Mouse (Mus musculus): ENCODE data around the gene Pofut1. TPM values are rescaled to one million over a fixed set of nuclear protein-coding genes. Genes with fewer than 3 reads are reported as not detected.
"Not testable (repeated sequence)": the region's sequence is repeated elsewhere in the genome, so short reads cannot be mapped to it uniquely, and the experiment has no call there.

The Pofut1 gene
- polyA plus RNA-seq, 2 experiments = 12.1 to 41.7 TPM

DNA sequence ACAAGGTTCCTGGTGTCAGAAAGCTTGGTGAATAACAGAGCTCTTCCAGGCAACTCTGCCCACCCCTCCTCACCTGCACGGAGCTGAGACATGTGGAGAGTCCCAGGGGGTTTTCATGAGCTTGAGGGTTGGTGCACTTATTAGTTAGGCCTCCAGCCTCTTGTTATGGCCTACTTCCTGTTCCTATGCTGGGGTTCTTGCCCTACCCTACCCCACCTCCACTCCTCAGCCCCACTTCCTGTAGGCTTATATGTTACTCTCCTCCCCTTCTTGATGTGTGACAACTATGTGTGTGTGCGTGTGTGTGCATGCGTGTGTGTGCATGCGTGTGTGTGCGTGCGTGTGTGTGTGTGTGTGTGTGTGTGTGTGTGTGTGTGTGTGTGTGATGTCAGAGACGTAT, 21.7 kb downstream of the Pofut1 start:
- WGBS = 85% methylated on average over 7 of the region's 7 CpGs
- DNase-seq (ENCODE audit: low spot score) (no peak), ATAC-seq (ENCODE audit: low FRiP score, low read depth) (no peak)
- no peaks in the 10 kb centered on the region for H3K4me1 ChIP-seq (ENCODE audit: control insufficient read depth, insufficient read depth, low read length)
- no peak overlapping the region for H3K4me2 ChIP-seq (replicated peaks; ENCODE audit: low read depth, low read length, severe bottlenecking)
- H3K9ac ChIP-seq (ENCODE audit: low read depth, low read length, severe bottlenecking) = no peak overlapping the region
- no peak overlapping the region for H3K4me3 ChIP-seq (replicated peaks; ENCODE audit: low read length)
- no peak for TF ChIP-seq POLR2A (IDR thresholded peaks at IDR 0.05; ENCODE audit: borderline replicate concordance, extremely low read depth, insufficient read depth, insufficient read length)
- peaks cover 77% of the 10 kb centered on the region for H3K36me3 ChIP-seq (ENCODE audit: control insufficient read depth, insufficient read depth, low read length)
- H3K27me3 ChIP-seq (ENCODE audit: control insufficient read depth, insufficient read depth, low read length) = no peaks in the 10 kb centered on the region
- no peak overlapping the region for H3K27ac ChIP-seq (replicated peaks; ENCODE audit: low read depth, low read length)
- H3K9me3 ChIP-seq (ENCODE audit: control insufficient read depth, low read length) = no peaks in the 10 kb centered on the region

DNA sequence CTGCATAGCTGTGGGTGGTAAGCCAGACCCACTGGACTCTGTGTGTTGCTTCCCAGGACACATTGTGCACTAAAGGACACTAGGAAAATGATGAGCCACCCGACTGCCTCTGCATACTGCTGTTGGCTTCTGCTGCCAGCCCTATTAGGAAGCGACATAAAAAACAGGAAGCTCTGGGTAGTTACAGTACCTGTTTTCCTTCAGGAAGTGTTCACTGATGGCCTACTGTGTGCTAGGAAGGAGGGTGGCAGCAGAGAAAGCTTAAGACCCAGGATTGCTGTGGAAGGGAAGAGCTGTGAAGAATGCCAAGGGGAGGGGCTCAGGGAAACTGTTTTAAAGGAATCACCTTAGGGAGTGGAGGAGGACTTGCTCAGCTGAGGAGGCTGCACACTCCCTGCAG, 26.0 kb downstream of the Pofut1 start:
- Histone ChIP-seq H3K27me3 (ENCODE audit: control insufficient read depth, insufficient read depth, low read length) (no peaks in the 10 kb centered on the region), H3K27ac (replicated peaks; ENCODE audit: low read depth, low read length) (no peak overlapping the region), H3K4me2 (replicated peaks; ENCODE audit: low read depth, low read length, severe bottlenecking) (no peak overlapping the region), H3K9ac (ENCODE audit: low read depth, low read length, severe bottlenecking) (no peak overlapping the region), H3K4me3 (replicated peaks; ENCODE audit: low read length) (no peak overlapping the region), H3K9me3 (ENCODE audit: control insufficient read depth, low read length) (no peaks in the 10 kb centered on the region), H3K4me1 (ENCODE audit: control insufficient read depth, insufficient read depth, low read length) (no peaks in the 10 kb centered on the region), H3K36me3 (ENCODE audit: control insufficient read depth, insufficient read depth, low read length) (peaks cover 50% of the 10 kb centered on the region)
- DNase-seq (ENCODE audit: low spot score) = no peak
- ATAC-seq (ENCODE audit: low FRiP score, low read depth) = no peak
- no peak for TF ChIP-seq POLR2A (IDR thresholded peaks at IDR 0.05; ENCODE audit: borderline replicate concordance, extremely low read depth, insufficient read depth, insufficient read length)
- 83% methylated on average over 2 of the region's 2 CpGs for WGBS

DNA sequence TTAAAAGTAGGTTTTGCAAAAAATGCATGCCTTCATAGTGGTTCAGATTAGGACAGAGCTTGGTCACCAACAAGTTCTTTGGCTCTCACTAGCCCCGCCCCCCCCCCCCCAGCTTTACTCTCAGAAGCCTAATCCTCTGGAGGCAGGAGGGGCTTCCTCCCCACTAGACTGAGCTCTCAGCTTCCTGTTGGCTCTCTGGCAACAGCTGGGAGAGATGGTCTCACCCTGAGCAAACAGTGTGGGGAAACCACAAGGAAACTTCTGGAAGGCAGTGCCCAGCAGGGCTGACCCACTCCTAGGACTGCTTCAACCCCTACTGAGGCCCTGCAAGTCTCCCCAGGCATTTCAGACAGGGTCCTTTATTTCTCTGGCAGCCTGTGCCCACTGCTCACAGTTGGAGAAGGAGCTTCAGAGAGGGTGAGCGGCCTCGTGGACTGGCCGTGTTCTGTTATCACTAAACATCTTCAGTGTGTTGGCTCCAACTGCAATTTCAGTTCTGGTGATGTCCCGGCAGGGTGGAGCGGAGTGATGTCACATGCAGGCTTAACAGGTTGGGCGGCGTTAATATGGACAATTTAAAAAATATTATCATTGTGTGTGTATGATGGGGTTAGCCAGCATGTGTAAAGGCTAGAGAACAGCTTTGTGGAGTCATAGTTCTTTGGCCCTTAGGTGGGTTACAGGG, 29.0 kb downstream of the Pofut1 start:
- 74% methylated on average over 8 of the region's 8 CpGs for WGBS
- not testable (repeated sequence) for H3K4me3 ChIP-seq (replicated peaks; ENCODE audit: low read length); DNase-seq (ENCODE audit: low spot score); H3K4me1 ChIP-seq (ENCODE audit: control insufficient read depth, insufficient read depth, low read length); H3K4me2 ChIP-seq (replicated peaks; ENCODE audit: low read depth, low read length, severe bottlenecking); H3K9ac ChIP-seq (ENCODE audit: low read depth, low read length, severe bottlenecking); H3K9me3 ChIP-seq (ENCODE audit: control insufficient read depth, low read length); H3K27ac ChIP-seq (replicated peaks; ENCODE audit: low read depth, low read length); H3K27me3 ChIP-seq (ENCODE audit: control insufficient read depth, insufficient read depth, low read length); ATAC-seq (ENCODE audit: low FRiP score, low read depth)
- peaks cover 22% of the 10 kb centered on the region for H3K36me3 ChIP-seq (ENCODE audit: control insufficient read depth, insufficient read depth, low read length)

- not testable (repeated sequence) for H3K4me3 ChIP-seq (replicated peaks; ENCODE audit: low read length); DNase-seq (ENCODE audit: low spot score); H3K4me1 ChIP-seq (ENCODE audit: control insufficient read depth, insufficient read depth, low read length); H3K9me3 ChIP-seq (ENCODE audit: control insufficient read depth, low read length); H3K4me2 ChIP-seq (replicated peaks; ENCODE audit: low read depth, low read length, severe bottlenecking); H3K27ac ChIP-seq (replicated peaks; ENCODE audit: low read depth, low read length); H3K9ac ChIP-seq (ENCODE audit: low read depth, low read length, severe bottlenecking); H3K36me3 ChIP-seq (ENCODE audit: control insufficient read depth, insufficient read depth, low read length); H3K27me3 ChIP-seq (ENCODE audit: control insufficient read depth, insufficient read depth, low read length)
- 77% methylated on average over 6 of the region's 6 CpGs for WGBS
- 0 out of 2 replicates have a peak, but pooled peaks have one; percentile 42 for ATAC-seq (ENCODE audit: low FRiP score, low read depth)
These were observed 33.0 kb downstream of the Pofut1 start for GRCm38 (mm10) chr2:153274200-153274918.

- H3K9me3 ChIP-seq (ENCODE audit: control insufficient read depth, low read length) = no peaks in the 10 kb centered on the region; the same call in 1 of the 2 replicates
- DNase-seq (ENCODE audit: low spot score) = no peak
- H3K4me2 ChIP-seq (replicated peaks; ENCODE audit: low read depth, low read length, severe bottlenecking) = no peak overlapping the region
- no peaks in the 10 kb centered on the region for H3K36me3 ChIP-seq (ENCODE audit: control insufficient read depth, insufficient read depth, low read length)
- no peak for TF ChIP-seq POLR2A (IDR thresholded peaks at IDR 0.05; ENCODE audit: borderline replicate concordance, extremely low read depth, insufficient read depth, insufficient read length)
- no peaks in the 10 kb centered on the region for H3K27me3 ChIP-seq (ENCODE audit: control insufficient read depth, insufficient read depth, low read length)
- peaks cover 4% of the 10 kb centered on the region; the same call in 1 of the 2 replicates for H3K4me1 ChIP-seq (ENCODE audit: control insufficient read depth, insufficient read depth, low read length)
- WGBS = 76% methylated on average over 6 of the region's 6 CpGs
- H3K4me3 ChIP-seq (replicated peaks; ENCODE audit: low read length) = no peak overlapping the region
- no peak for ATAC-seq (ENCODE audit: low FRiP score, low read depth)
- no peak overlapping the region for H3K9ac ChIP-seq (ENCODE audit: low read depth, low read length, severe bottlenecking)
- H3K27ac ChIP-seq (replicated peaks; ENCODE audit: low read depth, low read length) = no peak overlapping the region
These were observed 33.5 kb downstream of the Pofut1 start for GRCm38 (mm10) chr2:153274919-153275247.

GRCm38 (mm10) chr2:153275577-153275976, 34.2 kb downstream of the Pofut1 start:
- H3K27me3 ChIP-seq (ENCODE audit: control insufficient read depth, insufficient read depth, low read length); H3K9ac ChIP-seq (ENCODE audit: low read depth, low read length, severe bottlenecking); DNase-seq (ENCODE audit: low spot score); H3K9me3 ChIP-seq (ENCODE audit: control insufficient read depth, low read length); H3K4me3 ChIP-seq (replicated peaks; ENCODE audit: low read length); H3K36me3 ChIP-seq (ENCODE audit: control insufficient read depth, insufficient read depth, low read length); H3K4me1 ChIP-seq (ENCODE audit: control insufficient read depth, insufficient read depth, low read length); H3K4me2 ChIP-seq (replicated peaks; ENCODE audit: low read depth, low read length, severe bottlenecking); H3K27ac ChIP-seq (replicated peaks; ENCODE audit: low read depth, low read length); ATAC-seq (ENCODE audit: low FRiP score, low read depth): not testable (repeated sequence)
- WGBS = 75% methylated on average over 3 of the region's 3 CpGs

Measured in limb, embryonic 14.5 days (tissue).